Mouse (Mus musculus) heart, embryonic 16.5 days (tissue): ENCODE measurements around the gene Pfkp. TPM values are rescaled to one million over a fixed set of nuclear protein-coding genes. Genes with fewer than 3 reads are reported as not detected.

ENCODE experiments used
- ATAC-seq: fragments of 200-750 bp; cut with Nextera tagmentation; replicated peaks from 2 replicates; pipeline ENCODE4 v1.8.0; 2017; ENCODE audit warnings: moderate number of reproducible peaks; ENCODE audit not compliant: insufficient read depth, low FRiP score; ENCODE audit errors: extremely low read depth
- H3K27ac ChIP-seq: fragments of 300-500 bp; sonication (generic); 2 replicates; pipeline ENCODE4 v1.5.1; 2014; ENCODE audit warnings: mild to moderate bottlenecking, low read length, control low read depth, moderate library complexity
- H3K27me3 ChIP-seq: fragments of 300-500 bp; sonication (generic); 2 replicates; pipeline ENCODE4 v1.6.1; 2014; ENCODE audit warnings: low read length, mixed read lengths; ENCODE audit not compliant: control insufficient read depth, insufficient read depth
- H3K36me3 ChIP-seq: fragments of 300-500 bp; sonication (generic); 2 replicates; pipeline ENCODE4 v1.6.1; 2014; ENCODE audit not compliant: control insufficient read depth, insufficient read depth
- H3K4me1 ChIP-seq: fragments of 300-500 bp; sonication (generic); 2 replicates; pipeline ENCODE4 v1.6.1; 2014; ENCODE audit warnings: low read length, mixed read lengths; ENCODE audit not compliant: control insufficient read depth, insufficient read depth
- H3K4me2 ChIP-seq: fragments of 300-500 bp; sonication (generic); 2 replicates; pipeline ENCODE4 v1.6.1; 2014; ENCODE audit warnings: low read depth, mild to moderate bottlenecking, control low read depth, low read length
- H3K4me3 ChIP-seq: fragments of 300-500 bp; sonication (generic); 2 replicates; pipeline ENCODE4 v1.5.1; 2014; ENCODE audit warnings: mild to moderate bottlenecking, control low read depth, low read length
- H3K9ac ChIP-seq: fragments of 300-500 bp; sonication (generic); 2 replicates; pipeline ENCODE4 v1.6.1; 2014; ENCODE audit warnings: low read length, control low read depth
- H3K9me3 ChIP-seq: fragments of 300-500 bp; sonication (generic); replicated peaks from 2 replicates; pipeline ENCODE4 v1.6.1; 2016; ENCODE audit warnings: low read length; ENCODE audit not compliant: control insufficient read depth
- WGBS: fragments of 180-500 bp; shearing (Covaris S2); extraction: QIAGEN DNeasy Blood & Tissue Kit; methylation state at CpG from one replicate; pipeline ENCODE4 v1.1.7; 2014; 5-methylcytosine and 5-hydroxymethylcytosine counted together
- polyA plus RNA-seq: library from polyadenylated mRNA; unstranded; fragments of >200 nt; fragmentation: Nextera tagmentation; extraction: Ambion mirVana; gene quantifications from 2 replicates; pipeline ENCODE4 v1.2.1, GENCODE M21; 2015

Gene Pfkp
- polyA plus RNA-seq, 1 experiment from 2014 or later: 201 TPM

DNA sequence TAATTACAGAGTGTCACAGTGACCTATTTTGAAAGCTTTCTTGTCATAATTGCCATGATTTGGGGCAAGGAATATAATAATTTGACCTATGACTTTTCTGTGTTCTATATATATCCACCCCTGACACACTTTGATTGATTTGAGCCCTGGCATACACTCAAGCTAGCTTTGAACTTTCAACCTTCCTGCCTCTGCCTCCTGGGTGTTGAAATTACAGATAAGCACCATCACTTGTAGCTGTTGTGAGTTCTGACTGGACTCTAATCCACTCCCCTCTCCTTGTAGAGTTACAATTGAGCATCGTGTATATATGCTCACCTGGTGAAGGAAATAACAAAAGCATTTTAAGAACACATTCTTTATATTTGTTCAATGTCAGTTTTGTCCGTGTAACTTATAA lies 86.2 kb downstream of the Pfkp start:
- H3K9ac ChIP-seq: no peak overlapping the region
- 84% methylated on average over 2 of the region's 2 CpGs for WGBS
- H3K9me3 ChIP-seq: no peaks in the 10 kb centered on the region
- no peak for ATAC-seq
- H3K4me3 ChIP-seq: no peak overlapping the region
- no peak overlapping the region for H3K4me2 ChIP-seq
- H3K4me1 ChIP-seq: no peaks in the 10 kb centered on the region
- H3K27ac ChIP-seq: no peak overlapping the region
- peaks cover 64% of the 10 kb centered on the region for H3K36me3 ChIP-seq
- no peaks in the 10 kb centered on the region for H3K27me3 ChIP-seq

GRCm38 (mm10) chr13:6557771-6558170 lies 90.8 kb downstream of the Pfkp start:
- Histone ChIP-seq H3K4me1 (no peaks in the 10 kb centered on the region), H3K27ac (no peak overlapping the region), H3K27me3 (no peaks in the 10 kb centered on the region), H3K4me3 (no peak overlapping the region), H3K4me2 (no peak overlapping the region), H3K9ac (no peak overlapping the region), H3K9me3 (no peaks in the 10 kb centered on the region), H3K36me3 (peaks cover 53% of the 10 kb centered on the region)
- WGBS: 80% methylated on average over 7 of the region's 7 CpGs
- no peak for ATAC-seq

GRCm38 (mm10) chr13:6555656-6556055 lies 92.9 kb downstream of the Pfkp start:
- no peak overlapping the region for H3K4me2 ChIP-seq
- ATAC-seq: no peak
- H3K9me3 ChIP-seq: no peaks in the 10 kb centered on the region
- H3K4me1 ChIP-seq: no peaks in the 10 kb centered on the region
- no peak overlapping the region for H3K27ac ChIP-seq
- peaks cover 54% of the 10 kb centered on the region for H3K36me3 ChIP-seq
- WGBS: 88% methylated on average over 11 of the region's 11 CpGs
- no peak overlapping the region for H3K4me3 ChIP-seq
- no peak overlapping the region for H3K9ac ChIP-seq
- H3K27me3 ChIP-seq: no peaks in the 10 kb centered on the region

- Histone ChIP-seq H3K27ac (no peak overlapping the region), H3K4me3 (no peak overlapping the region), H3K36me3 (peaks cover 47% of the 10 kb centered on the region), H3K9me3 (no peaks in the 10 kb centered on the region), H3K9ac (no peak overlapping the region), H3K4me1 (peaks cover 3% of the 10 kb centered on the region; the same call in 1 of the 2 replicates), H3K27me3 (no peaks in the 10 kb centered on the region), H3K4me2 (no peak overlapping the region)
- ATAC-seq: no peak
- WGBS: 79% methylated on average over 2 of the region's 2 CpGs
These were observed 94.9 kb downstream of the Pfkp start for GRCm38 (mm10) chr13:6553708-6554107.

DNA sequence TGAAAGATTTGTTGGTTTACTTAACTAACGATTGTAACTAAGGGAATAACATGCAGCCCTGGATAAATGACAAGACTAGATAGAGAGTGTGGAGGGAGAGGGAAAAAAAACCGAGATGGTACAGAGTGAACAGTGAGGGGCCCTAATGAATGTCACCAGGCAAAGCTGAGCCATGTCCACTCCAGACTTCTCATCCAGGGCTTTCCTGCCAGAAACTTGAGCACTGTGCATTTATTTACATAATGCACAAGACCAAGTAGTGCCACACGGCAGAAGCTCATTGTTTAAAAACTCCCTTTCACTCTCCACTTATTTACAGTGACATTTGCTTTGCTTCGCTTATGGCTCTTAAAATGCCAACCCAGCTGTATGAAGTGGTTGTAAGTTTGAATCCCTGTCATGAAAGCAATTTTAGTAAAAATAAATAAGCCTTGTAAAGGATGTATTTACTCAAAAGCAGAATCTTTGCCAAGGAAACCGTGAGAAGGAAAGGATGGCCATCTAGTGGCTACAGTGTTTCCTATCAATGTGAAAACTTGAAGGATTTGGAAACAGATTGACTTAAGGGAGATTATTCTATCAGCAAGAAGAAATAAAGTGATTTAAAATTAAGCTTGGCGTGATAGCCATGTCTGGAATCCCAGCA lies 113.2 kb downstream of the Pfkp start:
- no peak overlapping the region for H3K27ac ChIP-seq
- no peaks in the 10 kb centered on the region for H3K36me3 ChIP-seq
- no peak for ATAC-seq
- no peaks in the 10 kb centered on the region for H3K27me3 ChIP-seq
- no peak overlapping the region for H3K9ac ChIP-seq
- 48% methylated on average over 6 of the region's 6 CpGs for WGBS
- no peaks in the 10 kb centered on the region for H3K9me3 ChIP-seq
- no peak overlapping the region for H3K4me2 ChIP-seq
- no peaks in the 10 kb centered on the region for H3K4me1 ChIP-seq
- no peak overlapping the region for H3K4me3 ChIP-seq

- WGBS: 69% methylated on average over 1 of the region's 1 CpGs
- Histone ChIP-seq H3K36me3 (no peaks in the 10 kb centered on the region), H3K27ac (no peak overlapping the region), H3K4me1 (no peaks in the 10 kb centered on the region), H3K4me2 (no peak overlapping the region), H3K27me3 (no peaks in the 10 kb centered on the region), H3K9me3 (no peaks in the 10 kb centered on the region), H3K4me3 (no peak overlapping the region), H3K9ac (no peak overlapping the region)
- ATAC-seq: no peak
These were observed 115.9 kb downstream of the Pfkp start for GRCm38 (mm10) chr13:6532683-6533082.

Other genes with a start within 250 kb of the Pfkp start
- 66.1 and 68.7 TPM in 2 replicates for gene Pitrm1, start 100.6 kb downstream of the Pfkp start, polyA plus RNA-seq